Mouse (Mus musculus): Measurements from ENCODE around the gene Aspm.

DNA sequence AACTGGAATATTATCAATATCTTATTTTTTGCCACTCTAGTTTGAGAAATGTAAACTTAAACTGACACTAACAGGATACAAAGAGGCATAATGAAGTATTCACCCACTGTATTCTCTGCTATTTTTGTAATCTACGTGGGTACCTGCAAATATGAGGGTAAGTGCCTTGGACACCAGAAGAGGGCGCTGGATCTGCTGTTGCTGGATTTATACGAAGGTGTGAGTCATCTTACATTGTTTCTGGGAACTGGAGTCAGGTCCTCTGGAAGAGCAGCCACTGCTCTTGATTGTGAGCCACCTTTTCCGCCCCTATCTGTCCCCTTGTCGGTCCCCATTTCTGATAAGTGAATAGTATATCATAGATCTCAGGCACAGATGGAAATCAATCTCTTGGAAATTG lies 46.9 kb upstream of the Aspm start:
- no peak for TF ChIP-seq GATA1 (IDR thresholded peaks at IDR 0.05; ENCODE audit: borderline replicate concordance, low read length)
- TF ChIP-seq CTCF (IDR thresholded peaks at IDR 0.05; ENCODE audit: low read depth, low read length): no peak
- TF ChIP-seq TAL1 (conservative IDR thresholded peaks at IDR 0.05; ENCODE audit: low read depth, low read length): no peak
- no peak for TF ChIP-seq GATA2 (IDR thresholded peaks at IDR 0.05; ENCODE audit: borderline replicate concordance, low read depth, low read length)

Data from G1E (cell line).